10 mouse cellular contexts compared by ENCODE assay signal in the genomic region with DNA sequence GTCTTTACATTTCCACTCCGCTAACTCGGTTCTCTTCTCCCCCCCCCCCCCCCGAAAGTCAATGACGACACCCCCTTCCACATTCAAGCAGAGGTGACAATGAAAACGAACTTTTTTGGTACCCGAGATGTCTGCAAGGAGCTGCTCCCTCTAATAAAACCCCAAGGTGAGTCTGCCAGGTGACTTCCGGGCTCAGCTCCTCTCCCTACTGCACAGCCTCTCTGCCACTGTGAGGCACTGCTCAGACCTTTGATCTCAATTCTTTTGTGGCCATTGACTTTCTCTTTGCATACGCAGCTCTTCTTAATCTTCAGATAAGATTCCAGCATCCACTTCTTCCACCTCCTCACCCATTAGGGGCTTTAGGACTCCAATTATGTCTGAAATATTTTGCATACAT. TPM values are rescaled to one million over a fixed set of nuclear protein-coding genes. Genes with fewer than 3 reads are reported as not detected.
DNase-seq lines count a peak whose midpoint lies in the region; ATAC-seq lines count a peak whose summit lies in the region.
"Had no signal": no experiment of that assay in that cellular context is flagged by ENCODE, and none has a peak within 500 bp of the region (broad histone marks: within the 10 kb centered on the region; RNA-seq: fewer than 3 reads in every experiment).

No protein-coding gene starts in this region.

- H3K4me2 ChIP-seq in heart, embryonic 13.5 days, result peak overlapping the region; percentile 79
- H3K4me2 ChIP-seq in hindbrain, embryonic 16.5 days (ENCODE audit: low read length), result peak overlapping the region; percentile 92
- peak overlapping the region; percentile 85 for H3K4me2 ChIP-seq in midbrain, embryonic 14.5 days (ENCODE audit: low read length)

- peaks cover 33% of the 10 kb centered on the region for H3K36me3 ChIP-seq in heart, embryonic 13.5 days
- H3K36me3 ChIP-seq in hindbrain, embryonic 16.5 days (ENCODE audit: control insufficient read depth, insufficient read depth, low read length), result peaks cover 3% of the 10 kb centered on the region
- peaks cover 13% of the 10 kb centered on the region for H3K36me3 ChIP-seq in midbrain, embryonic 14.5 days (ENCODE audit: control insufficient read depth, insufficient read depth, low read length)

- peaks cover 23% of the 10 kb centered on the region for H3K4me1 ChIP-seq in heart, embryonic 13.5 days
- H3K4me1 ChIP-seq in hindbrain, embryonic 16.5 days (ENCODE audit: control insufficient read depth, insufficient read depth, low read depth, low read length), result peaks cover 18% of the 10 kb centered on the region
- peaks cover 16% of the 10 kb centered on the region for H3K4me1 ChIP-seq in midbrain, embryonic 14.5 days (ENCODE audit: control insufficient read depth, insufficient read depth, low read length)

- intact Hi-C loops in heart, postnatal 14 days (cut with DNase I), result no loop called here

- WGBS in heart, embryonic 13.5 days, result 69% methylated on average over 8 of the region's 8 CpGs
- 70% methylated on average over 8 of the region's 8 CpGs for WGBS in hindbrain, embryonic 16.5 days
- 69% methylated on average over 8 of the region's 8 CpGs for WGBS in midbrain, embryonic 14.5 days

- H3K27ac ChIP-seq in heart, embryonic 13.5 days (replicated peaks), result no peak overlapping the region
- no peak overlapping the region for H3K27ac ChIP-seq in hindbrain, embryonic 16.5 days (ENCODE audit: low read depth, low read length)
- no peak overlapping the region for H3K27ac ChIP-seq in midbrain, embryonic 14.5 days (replicated peaks; ENCODE audit: low read depth, low read length)

- H3K9me3 ChIP-seq in heart, embryonic 13.5 days, result no peaks in the 10 kb centered on the region
- no peaks in the 10 kb centered on the region for H3K9me3 ChIP-seq in hindbrain, embryonic 16.5 days (ENCODE audit: control insufficient read depth, low read length)
- no peaks in the 10 kb centered on the region for H3K9me3 ChIP-seq in midbrain, embryonic 14.5 days (ENCODE audit: control insufficient read depth, low read length)

- no peak for ATAC-seq in heart, embryonic 13.5 days (ENCODE audit: extremely low read depth, insufficient number of reproducible peaks, low FRiP score, low TSS enrichment)
- ATAC-seq in hindbrain, embryonic 16.5 days, result no peak
- ATAC-seq in midbrain, embryonic 14.5 days (ENCODE audit: low FRiP score, low TSS enrichment), result no peak

- peak overlapping the region; percentile 77 for H3K4me3 ChIP-seq in heart, embryonic 13.5 days
- peak overlapping the region; percentile 72 for H3K4me3 ChIP-seq in hindbrain, embryonic 16.5 days (ENCODE audit: low read length)
- H3K4me3 ChIP-seq in midbrain, embryonic 14.5 days (replicated peaks; ENCODE audit: low read depth, low read length), result peak overlapping the region; percentile 72

- no peaks in the 10 kb centered on the region; the same call in 1 of the 2 replicates for H3K27me3 ChIP-seq in heart, embryonic 13.5 days (replicated peaks)
- H3K27me3 ChIP-seq in hindbrain, embryonic 16.5 days (replicated peaks; ENCODE audit: control insufficient read depth, insufficient read depth, low read length), result no peaks in the 10 kb centered on the region
- H3K27me3 ChIP-seq in midbrain, embryonic 14.5 days (ENCODE audit: control insufficient read depth, insufficient read depth, low read length), result no peaks in the 10 kb centered on the region

- no peak for DNase-seq in heart, postnatal 14 days
- DNase-seq in T-cell, adult 2 months (ENCODE audit: low spot score), result peak; percentile 23
- DNase-seq in midbrain, embryonic 14.5 days, result no peak
- DNase-seq in urinary bladder, postnatal 4 days (ENCODE audit: low spot score in 2 of 2), result no peak
- no peak for DNase-seq in thymus, postnatal 0 days (ENCODE audit: low spot score)
- DNase-seq in spleen, adult 18-20 months, result no peak

- H3K9ac ChIP-seq in heart, embryonic 13.5 days, result no peak overlapping the region; the same call in 1 of the 2 replicates
- no peak overlapping the region for H3K9ac ChIP-seq in hindbrain, embryonic 16.5 days (ENCODE audit: low read depth, low read length)
- no peak overlapping the region for H3K9ac ChIP-seq in midbrain, embryonic 14.5 days (replicated peaks; ENCODE audit: low read length)

RNA-seq across cellular contexts. Expression of gene Cbr1, which starts 3.1 kb away (rescaled TPM):
- 58.6 and 59.4 TPM in 2 replicates for polyA plus RNA-seq in heart, embryonic 13.5 days (2015; fragmentation: Nextera tagmentation; extraction: Ambion mirVana)
- total RNA-seq in heart, postnatal 14 days (2021), result 10 to 100 TPM; 24.0 to 26.6 TPM
- polyA plus RNA-seq in hindbrain, embryonic 16.5 days (2015; fragmentation: Nextera tagmentation; extraction: Ambion mirVana), result 138 and 152 TPM in 2 replicates
- polyA plus RNA-seq in midbrain, embryonic 14.5 days (2014; fragmentation: Nextera tagmentation; extraction: Ambion mirVana), result 137 and 157 TPM in 2 replicates
- 82.5 and 89.5 TPM in 2 replicates for polyA plus RNA-seq in thymus, postnatal 0 days (2015; fragmentation: Nextera tagmentation; extraction: Ambion mirVana)

RNA-seq across cellular contexts. Expression of gene Setd4, which starts 4.9 kb away (rescaled TPM):
- 5.4 and 5.8 TPM in 2 replicates for polyA plus RNA-seq in heart, embryonic 13.5 days (2015; fragmentation: Nextera tagmentation; extraction: Ambion mirVana)
- 1 to 10 TPM; 1.6 TPM for total RNA-seq in heart, postnatal 14 days (2021)
- 15.8 and 17.1 TPM in 2 replicates for polyA plus RNA-seq in hindbrain, embryonic 16.5 days (2015; fragmentation: Nextera tagmentation; extraction: Ambion mirVana)
- polyA plus RNA-seq in midbrain, embryonic 14.5 days (2014; fragmentation: Nextera tagmentation; extraction: Ambion mirVana), result 18.7 and 19.0 TPM in 2 replicates
- 61.3 and 71.7 TPM in 2 replicates for polyA plus RNA-seq in thymus, postnatal 0 days (2015; fragmentation: Nextera tagmentation; extraction: Ambion mirVana)

RNA-seq across cellular contexts. Expression of gene Gm5678, which starts 19.2 kb away (rescaled TPM):
- not detected in 2 replicates for polyA plus RNA-seq in heart, embryonic 13.5 days (2015; fragmentation: Nextera tagmentation; extraction: Ambion mirVana)
- total RNA-seq in heart, postnatal 14 days (2021), result 1 to 10 TPM; 1.3 TPM
- polyA plus RNA-seq in hindbrain, embryonic 16.5 days (2015; fragmentation: Nextera tagmentation; extraction: Ambion mirVana), result not detected in 2 replicates
- polyA plus RNA-seq in midbrain, embryonic 14.5 days (2014; fragmentation: Nextera tagmentation; extraction: Ambion mirVana), result not detected in 2 replicates
- polyA plus RNA-seq in thymus, postnatal 0 days (2015; fragmentation: Nextera tagmentation; extraction: Ambion mirVana), result 0.18 and 0.25 TPM in 2 replicates
- total RNA-seq: hematopoietic stem cell, adult 5-6 weeks; megakaryocyte-erythroid progenitor cell, adult 5-6 weeks had no signal
